ENCODE assay signal across 7 mouse cellular contexts in genomic region chr4:155839483-155839910, GRCm38 (mm10). TPM values are rescaled to one million over a fixed set of nuclear protein-coding genes. Genes with fewer than 3 reads are reported as not detected.
DNase-seq lines count a peak whose midpoint lies in the region; ATAC-seq and TF ChIP-seq lines count a peak whose summit lies in the region.

Gene Mxra8 (plus strand): TSS chr4:155839680.

- H3K4me3 ChIP-seq in ES-E14 (ENCODE audit: insufficient read depth in 1 of 2, low read depth in 1 of 2, low read length in 2 of 2, poor library complexity in 1 of 2, severe bottlenecking in 1 of 2): peak within 1 kb of the TSS; percentile 26 to 64; a peak in 3 of 4 replicates
- peak within 1 kb of the TSS; percentile 33 for H3K4me3 ChIP-seq in forebrain, embryonic 15.5 days
- H3K4me3 ChIP-seq in limb, embryonic 12.5 days (replicated peaks): peak within 1 kb of the TSS; percentile 52
- peak within 1 kb of the TSS; percentile 20 for H3K4me3 ChIP-seq in midbrain, embryonic 15.5 days

- no peak for DNase-seq in ES-E14 (ENCODE audit: low read depth, low spot score)
- DNase-seq in adrenal gland, adult 2 months: peak; percentile 88
- DNase-seq in yolk sac, embryonic 10.5 days (ENCODE audit: low spot score): peak; percentile 88

- peak; percentile 54; the same call in 1 of the 2 replicates for ATAC-seq in forebrain, embryonic 15.5 days (replicated peaks)
- no peak for ATAC-seq in hematopoietic stem cell, adult 5-6 weeks (replicated peaks in 1 of 2; ENCODE audit: insufficient read depth in 1 of 2, low FRiP score in 2 of 2, low TSS enrichment in 1 of 2, low read depth in 1 of 2, poor library complexity in 2 of 2, severe bottlenecking in 2 of 2)
- peak; percentile 80 for ATAC-seq in limb, embryonic 12.5 days (ENCODE audit: insufficient number of reproducible peaks, insufficient read depth, low FRiP score, low TSS enrichment, low read depth)
- peak; percentile 35; the same call in 1 of the 2 replicates for ATAC-seq in midbrain, embryonic 15.5 days (replicated peaks)

- H3K9me3 ChIP-seq in ES-E14 (ENCODE audit: control insufficient read depth, insufficient read depth, low read depth, low read length): no peaks in the 10 kb centered on the region
- no peaks in the 10 kb centered on the region for H3K9me3 ChIP-seq in forebrain, embryonic 15.5 days
- H3K9me3 ChIP-seq in limb, embryonic 12.5 days: no peaks in the 10 kb centered on the region
- H3K9me3 ChIP-seq in midbrain, embryonic 15.5 days: no peaks in the 10 kb centered on the region

- H3K36me3 ChIP-seq in ES-E14 (ENCODE audit: control insufficient read depth, insufficient read depth, low read length, poor library complexity, severe bottlenecking): no peaks in the 10 kb centered on the region
- H3K36me3 ChIP-seq in forebrain, embryonic 15.5 days: 0 out of 2 replicates have a peak, but pooled peaks cover 5% of the 10 kb centered on the region
- H3K36me3 ChIP-seq in limb, embryonic 12.5 days: peaks cover 25% of the 10 kb centered on the region
- no peaks in the 10 kb centered on the region for H3K36me3 ChIP-seq in midbrain, embryonic 15.5 days (replicated peaks)

- H3K27me3 ChIP-seq in forebrain, embryonic 15.5 days: peaks cover 13% of the 10 kb centered on the region
- H3K27me3 ChIP-seq in limb, embryonic 12.5 days: peaks cover 8% of the 10 kb centered on the region; the same call in 1 of the 2 replicates
- H3K27me3 ChIP-seq in midbrain, embryonic 15.5 days (replicated peaks): peaks cover 22% of the 10 kb centered on the region

- peak within 1 kb of the TSS; percentile 50 for H3K4me2 ChIP-seq in forebrain, embryonic 15.5 days (replicated peaks)
- peak within 1 kb of the TSS; percentile 98 for H3K4me2 ChIP-seq in limb, embryonic 12.5 days
- peak within 1 kb of the TSS; percentile 44 for H3K4me2 ChIP-seq in midbrain, embryonic 15.5 days

- WGBS in forebrain, embryonic 15.5 days: 2% methylated on average over 16 of the region's 16 CpGs
- WGBS in limb, embryonic 12.5 days: 3% methylated on average over 16 of the region's 16 CpGs
- WGBS in midbrain, embryonic 15.5 days: 3% methylated on average over 16 of the region's 16 CpGs

- H3K27ac ChIP-seq in ES-E14 (ENCODE audit: insufficient read depth, low read depth, low read length, poor library complexity, severe bottlenecking): no peak within 1 kb of the TSS; the same call in 1 of the 2 replicates
- H3K27ac ChIP-seq in forebrain, embryonic 15.5 days (replicated peaks): no peak within 1 kb of the TSS
- H3K27ac ChIP-seq in limb, embryonic 12.5 days: peak within 1 kb of the TSS; percentile 63
- H3K27ac ChIP-seq in midbrain, embryonic 15.5 days: peak within 1 kb of the TSS; percentile 17; the same call in 1 of the 2 replicates

- peaks cover 2 to 17% of the 10 kb centered on the region in 2 experiments; a peak in 3 of 4 replicates for H3K4me1 ChIP-seq in ES-E14 (ENCODE audit: control insufficient read depth in 2 of 2, insufficient read depth in 2 of 2, low read length in 2 of 2, poor library complexity in 1 of 2)
- peaks cover 20% of the 10 kb centered on the region for H3K4me1 ChIP-seq in forebrain, embryonic 15.5 days
- H3K4me1 ChIP-seq in limb, embryonic 12.5 days (replicated peaks): peaks cover 30% of the 10 kb centered on the region
- H3K4me1 ChIP-seq in midbrain, embryonic 15.5 days: peaks cover 14% of the 10 kb centered on the region; the same call in 1 of the 2 replicates

- in situ Hi-C loops in ES-E14 (cut with MboI; ENCODE audit: low sequenced_read_pairs in 2 of 2, unreplicated experiment in 2 of 2): no loop called here

- no peak within 1 kb of the TSS for H3K9ac ChIP-seq in ES-E14 (ENCODE audit: insufficient read depth, low read depth, low read length, poor library complexity, severe bottlenecking)
- peak within 1 kb of the TSS; percentile 37; the same call in 1 of the 2 replicates for H3K9ac ChIP-seq in forebrain, embryonic 15.5 days (replicated peaks)
- H3K9ac ChIP-seq in limb, embryonic 12.5 days (replicated peaks): peak within 1 kb of the TSS; percentile 59
- H3K9ac ChIP-seq in midbrain, embryonic 15.5 days: no peak within 1 kb of the TSS

TF ChIP-seq in ES-E14, 5 proteins besides CTCF, POLR2A, EP300 and RAD21:
- TF ChIP-seq MAFK (IDR thresholded peaks at IDR 0.05; ENCODE audit: insufficient read depth, low read depth, low read length) (no peak), CHD2 (IDR thresholded peaks at IDR 0.05; ENCODE audit: low read depth, low read length) (no peak), HCFC1 (IDR thresholded peaks at IDR 0.05; ENCODE audit: borderline replicate concordance, insufficient read depth, low read length) (no peak), ZC3H11A (IDR thresholded peaks at IDR 0.05; ENCODE audit: borderline replicate concordance, low read depth, low read length) (no peak), ZNF384 (IDR thresholded peaks at IDR 0.05; ENCODE audit: low read depth, low read length) (no peak)

RNA-seq across cellular contexts. Expression of gene Mxra8, which starts in this region (rescaled TPM):
- 14.2 and 14.4 TPM in 2 replicates for total RNA-seq in ES-E14 (2012; rRNA removed)
- total RNA-seq in adrenal gland, adult 2 months (2021): 10 to 100 TPM; 36.9 to 55.5 TPM
- polyA plus RNA-seq in adrenal gland, adult 2 months (2012; rRNA removed): 164 and 185 TPM in 2 replicates
- 15.0 and 19.0 TPM in 2 replicates for polyA plus RNA-seq in forebrain, embryonic 15.5 days (2015; fragmentation: Nextera tagmentation; extraction: Ambion mirVana)
- total RNA-seq in hematopoietic stem cell, adult 5-6 weeks (2017): 1.4 and 13.4 TPM in 2 replicates
- polyA plus RNA-seq in limb, embryonic 12.5 days (2016; fragmentation: Nextera tagmentation; extraction: Ambion mirVana): 44.9 and 62.1 TPM in 2 replicates
- 23.4 and 32.6 TPM in 2 replicates for polyA plus RNA-seq in midbrain, embryonic 15.5 days (2015; fragmentation: Nextera tagmentation; extraction: Ambion mirVana)

Comparison
In these comparisons a context has a peak if more than half of its experiments do, and no peak if none do; other contexts are left out.
1. H3K27ac ChIP-seq: peak in limb, embryonic 12.5 days (single experiment) and midbrain, embryonic 15.5 days (single experiment); none in ES-E14 (single experiment) and forebrain, embryonic 15.5 days (single experiment).
2. H3K9ac ChIP-seq: peak in forebrain, embryonic 15.5 days (single experiment) and limb, embryonic 12.5 days (single experiment); none in ES-E14 (single experiment) and midbrain, embryonic 15.5 days (single experiment).
3. ATAC-seq: peak in forebrain, embryonic 15.5 days (single experiment), limb, embryonic 12.5 days (single experiment) and midbrain, embryonic 15.5 days (single experiment); none in hematopoietic stem cell, adult 5-6 weeks (0 of 2).
4. H3K4me2 ChIP-seq: peak in every context shown above with its lines; median percentile 98 in limb, embryonic 12.5 days; 50 in forebrain, embryonic 15.5 days; 44 in midbrain, embryonic 15.5 days.
5. Peak in every context shown above with its lines, with median percentiles within 50 percentile points of each other: H3K4me3 ChIP-seq.